Mouse (Mus musculus) liver, embryonic 15.5 days (tissue): ENCODE measurements around the gene Hnf4a. TPM values are rescaled to one million over a fixed set of nuclear protein-coding genes. Genes with fewer than 3 reads are reported as not detected.

Source experiments
- ATAC-seq: fragments of 200-750 bp; cut with Nextera tagmentation; 2 replicates; pipeline ENCODE4 v1.8.0; 2017; ENCODE audit warnings: moderate number of reproducible peaks, mild to moderate bottlenecking, moderate library complexity; ENCODE audit not compliant: insufficient read depth
- H3K27ac ChIP-seq: fragments of 300-500 bp; sonication (generic); replicated peaks from 2 replicates; pipeline ENCODE4 v1.5.1; 2015; ENCODE audit warnings: mild to moderate bottlenecking, inconsistent platforms
- H3K27me3 ChIP-seq: fragments of 300-500 bp; sonication (generic); 2 replicates; pipeline ENCODE4 v1.6.1; 2015; ENCODE audit warnings: mild to moderate bottlenecking, inconsistent platforms
- H3K36me3 ChIP-seq: fragments of 300-500 bp; sonication (generic); replicated peaks from 2 replicates; pipeline ENCODE4 v1.6.1; 2015; ENCODE audit warnings: moderate library complexity, mild to moderate bottlenecking, inconsistent platforms
- H3K4me1 ChIP-seq: fragments of 300-500 bp; sonication (generic); replicated peaks from 2 replicates; pipeline ENCODE4 v1.6.1; 2015; ENCODE audit warnings: inconsistent platforms
- H3K4me2 ChIP-seq: fragments of 300-500 bp; sonication (generic); 2 replicates; pipeline ENCODE4 v1.6.1; 2015; ENCODE audit warnings: moderate library complexity, mild to moderate bottlenecking, inconsistent platforms
- H3K4me3 ChIP-seq: fragments of 300-500 bp; sonication (generic); replicated peaks from 2 replicates; pipeline ENCODE4 v1.5.1; 2015; ENCODE audit warnings: mild to moderate bottlenecking, inconsistent platforms
- H3K9ac ChIP-seq: fragments of 300-500 bp; sonication (generic); 2 replicates; pipeline ENCODE4 v1.6.1; 2015; ENCODE audit warnings: moderate library complexity, mild to moderate bottlenecking, inconsistent platforms
- H3K9me3 ChIP-seq: fragments of 300-500 bp; sonication (generic); replicated peaks from 2 replicates; pipeline ENCODE4 v1.6.1; 2016; ENCODE audit warnings: inconsistent platforms
- WGBS: fragments of 180-500 bp; shearing (Covaris S2); methylation state at CpG from one replicate; pipeline ENCODE4 v1.1.7; 2015; ENCODE audit warnings: mixed read lengths; ENCODE audit not compliant: insufficient replicate concordance; 5-methylcytosine and 5-hydroxymethylcytosine counted together
- polyA plus RNA-seq: library from polyadenylated mRNA; unstranded; fragments of >200 nt; fragmentation: Nextera tagmentation; extraction: Ambion mirVana; gene quantifications from 2 replicates; pipeline ENCODE4 v1.2.1, GENCODE M21; 2015

Gene Hnf4a
- polyA plus RNA-seq, 1 experiment from 2014 or later = 17.0 TPM

DNA sequence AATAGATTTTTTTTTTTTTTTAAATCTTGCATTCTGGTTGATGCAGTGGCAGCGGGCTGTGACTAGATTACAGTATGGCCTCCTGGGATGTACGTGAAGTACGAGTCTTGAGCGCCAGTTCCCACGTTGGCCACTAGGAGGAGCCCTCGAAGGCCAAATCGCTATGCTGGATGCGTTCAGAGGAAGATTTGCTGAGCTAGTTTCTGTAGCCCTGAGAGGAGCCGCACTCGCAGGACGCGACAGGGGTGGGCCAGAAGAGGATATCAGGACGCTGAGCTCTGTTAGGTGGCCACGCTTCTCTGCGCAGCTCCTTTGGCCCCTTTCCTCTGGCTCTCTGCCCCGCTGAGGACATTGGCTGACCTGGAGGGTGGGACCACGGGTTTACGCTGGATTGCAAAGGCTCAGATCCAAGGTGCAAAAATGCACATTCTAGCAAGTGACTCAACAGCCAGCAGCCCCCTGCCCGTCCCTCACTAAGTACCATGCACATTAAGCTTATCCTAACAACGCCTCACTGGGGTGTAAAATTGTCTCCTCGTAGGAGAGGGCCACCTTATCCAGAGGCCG is 28.4 kb downstream of the Hnf4a start:
- Histone ChIP-seq H3K27ac (0 out of 2 replicates have a peak overlapping the region, but pooled peaks have one; percentile 11), H3K4me3 (peak overlapping the region; percentile 31), H3K4me1 (peaks cover 25% of the 10 kb centered on the region; the same call in 1 of the 2 replicates), H3K9ac (no peak overlapping the region), H3K36me3 (no peaks in the 10 kb centered on the region), H3K27me3 (0 out of 2 replicates have a peak, but pooled peaks cover 4% of the 10 kb centered on the region), H3K9me3 (no peaks in the 10 kb centered on the region), H3K4me2 (peak overlapping the region; percentile 52)
- WGBS = 7% methylated on average over 22 of the region's 22 CpGs
- no peak for ATAC-seq

DNA sequence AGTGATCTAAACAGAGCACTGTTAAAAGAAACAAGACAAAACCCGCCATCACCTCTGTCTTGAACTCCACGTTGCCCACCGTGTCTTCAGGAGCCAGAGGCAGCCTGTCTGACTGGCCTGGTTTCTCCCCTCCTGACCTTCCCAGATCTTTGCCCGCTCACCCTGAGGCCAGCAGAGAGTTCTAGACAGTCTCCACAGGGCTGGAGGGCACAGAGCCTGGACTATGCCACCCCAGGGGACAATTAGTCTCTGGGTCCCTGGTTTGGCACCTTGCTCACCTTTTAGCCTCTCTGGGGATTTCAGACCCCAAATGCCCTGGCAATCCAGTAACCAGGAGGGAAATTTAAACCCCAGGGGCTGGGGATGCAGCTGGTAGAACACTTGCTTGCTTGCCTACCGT is 30.8 kb downstream of the Hnf4a start:
- peak overlapping the region; percentile 75 for H3K27ac ChIP-seq

DNA sequence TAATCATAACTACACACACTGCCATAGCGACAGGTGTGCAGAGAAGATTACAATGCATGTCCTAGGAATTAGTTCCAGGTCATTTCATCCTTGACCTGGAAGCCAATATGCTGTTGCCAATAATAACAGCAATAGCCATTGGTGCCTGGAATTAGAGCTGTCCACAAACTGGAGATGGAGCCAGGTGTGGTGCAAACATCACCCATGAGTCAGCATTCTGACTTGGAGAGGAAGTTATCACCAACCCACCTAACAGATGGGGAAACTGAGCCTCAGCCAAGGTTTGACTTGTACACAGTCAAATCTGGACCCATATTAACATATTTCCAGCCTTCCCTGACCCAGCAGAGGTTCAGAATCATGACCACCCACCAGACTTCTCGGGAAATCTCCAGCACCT is 31.8 kb downstream of the Hnf4a start:
- no peak for ATAC-seq
- H3K9ac ChIP-seq = no peak overlapping the region
- H3K4me1 ChIP-seq = peaks cover 36% of the 10 kb centered on the region
- H3K27ac ChIP-seq = peak overlapping the region; percentile 75
- no peaks in the 10 kb centered on the region for H3K27me3 ChIP-seq
- H3K4me2 ChIP-seq = 0 out of 2 replicates have a peak overlapping the region, but pooled peaks have one; percentile 6
- no peak overlapping the region for H3K4me3 ChIP-seq
- 66% methylated on average over 2 of the region's 2 CpGs for WGBS
- no peaks in the 10 kb centered on the region for H3K9me3 ChIP-seq
- H3K36me3 ChIP-seq = no peaks in the 10 kb centered on the region

More for the DNA sequence above, 30.8 kb downstream of the Hnf4a start:
- Histone ChIP-seq H3K4me2 (peak overlapping the region; percentile 7; the same call in 1 of the 2 replicates), H3K4me3 (no peak overlapping the region), H3K9ac (no peak overlapping the region), H3K36me3 (no peaks in the 10 kb centered on the region), H3K4me1 (peaks cover 36% of the 10 kb centered on the region), H3K9me3 (no peaks in the 10 kb centered on the region), H3K27me3 (no peaks in the 10 kb centered on the region)
- WGBS = 67% methylated on average over 5 of the region's 5 CpGs
- no peak for ATAC-seq

DNA sequence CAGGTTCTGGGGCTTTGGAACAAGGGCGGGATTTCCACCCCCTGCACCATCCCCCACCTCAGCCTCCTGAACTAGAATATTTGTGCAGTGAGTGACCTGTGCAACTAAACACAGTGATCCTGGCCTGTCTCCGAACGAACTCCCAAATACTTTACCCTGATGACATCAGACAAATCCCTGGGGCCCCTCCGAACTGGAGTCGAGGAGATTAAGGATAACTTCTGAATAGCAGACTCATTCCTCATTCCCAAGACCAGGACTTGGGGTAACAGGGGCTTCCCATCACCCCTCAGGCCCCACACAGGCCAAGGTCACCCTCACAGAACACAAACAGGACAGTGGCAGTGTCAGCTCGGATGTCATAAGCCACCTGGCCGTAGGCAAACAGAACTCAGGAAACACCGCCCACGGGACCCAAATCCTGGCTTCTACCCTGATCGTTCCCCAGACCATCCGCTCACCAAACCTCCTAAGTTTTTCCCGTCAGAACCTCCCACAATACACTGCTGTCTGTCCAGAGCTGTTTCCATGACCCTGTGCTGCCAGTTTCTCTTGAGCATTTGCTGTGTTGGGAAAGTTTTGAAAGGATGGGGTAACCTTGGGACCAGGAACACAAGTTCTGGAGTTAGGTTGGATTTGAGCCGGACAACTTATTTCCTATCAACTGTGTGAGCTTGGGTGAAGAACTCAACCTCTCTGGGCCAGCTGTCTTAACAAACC is 32.9 kb downstream of the Hnf4a start:
- no peaks in the 10 kb centered on the region for H3K9me3 ChIP-seq
- H3K4me3 ChIP-seq = peak overlapping the region; percentile 15; the same call in 1 of the 2 replicates
- no peaks in the 10 kb centered on the region for H3K36me3 ChIP-seq
- peak; percentile 58 for ATAC-seq
- H3K4me1 ChIP-seq = peaks cover 36% of the 10 kb centered on the region
- 57% methylated on average over 13 of the region's 13 CpGs for WGBS
- peak overlapping the region; percentile 81 for H3K27ac ChIP-seq
- peak overlapping the region; percentile 46 for H3K4me2 ChIP-seq
- H3K9ac ChIP-seq = no peak overlapping the region
- H3K27me3 ChIP-seq = no peaks in the 10 kb centered on the region

DNA sequence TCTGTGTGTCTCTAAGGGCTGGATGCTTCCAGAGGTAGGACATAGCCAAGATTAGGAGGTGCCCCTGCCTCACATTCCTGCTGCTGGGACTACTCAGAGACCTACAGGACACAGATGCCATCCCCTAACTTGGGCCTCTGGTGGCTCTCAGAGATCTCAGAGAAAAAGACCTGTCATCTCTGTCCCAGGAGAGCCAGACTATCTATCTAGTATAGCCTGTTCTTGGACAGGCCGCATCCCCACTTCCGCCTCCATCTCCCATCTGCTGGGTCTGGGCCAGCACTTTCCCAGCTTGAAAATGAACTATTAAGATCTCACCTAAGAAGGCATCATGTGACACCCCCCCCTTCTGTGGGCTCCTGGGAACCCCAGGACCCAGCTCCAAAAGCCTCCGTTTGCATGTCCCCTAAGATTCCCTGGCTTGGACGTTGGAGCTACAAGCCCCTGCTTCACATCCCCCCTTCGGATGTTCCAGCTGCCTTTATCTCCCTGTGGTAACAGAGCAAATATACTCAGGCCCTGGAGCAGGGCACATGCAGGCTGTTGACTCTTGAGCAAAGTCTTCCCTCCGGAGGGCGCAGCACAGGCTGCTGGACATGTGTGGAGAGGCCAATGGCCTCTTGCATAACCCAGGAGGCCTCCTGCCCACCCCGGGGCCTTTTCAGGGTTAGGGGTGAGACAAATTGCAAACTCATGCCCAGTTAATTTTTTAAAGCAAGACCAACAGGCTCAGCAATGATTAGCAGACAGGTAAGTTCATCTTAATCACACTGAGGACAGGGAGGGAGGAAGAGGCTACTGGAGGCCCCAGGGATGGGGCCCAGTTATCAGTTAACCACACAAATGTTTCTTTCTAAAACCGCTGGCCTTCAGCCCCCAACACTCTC is 33.9 kb downstream of the Hnf4a start:
- Histone ChIP-seq H3K9ac (no peak overlapping the region), H3K4me1 (peaks cover 31% of the 10 kb centered on the region), H3K9me3 (no peaks in the 10 kb centered on the region), H3K4me2 (peak overlapping the region; percentile 46), H3K4me3 (peak overlapping the region; percentile 15), H3K27me3 (no peaks in the 10 kb centered on the region), H3K27ac (peak overlapping the region; percentile 81), H3K36me3 (no peaks in the 10 kb centered on the region)
- WGBS = 31% methylated on average over 9 of the region's 9 CpGs
- peak; percentile 82 for ATAC-seq

DNA sequence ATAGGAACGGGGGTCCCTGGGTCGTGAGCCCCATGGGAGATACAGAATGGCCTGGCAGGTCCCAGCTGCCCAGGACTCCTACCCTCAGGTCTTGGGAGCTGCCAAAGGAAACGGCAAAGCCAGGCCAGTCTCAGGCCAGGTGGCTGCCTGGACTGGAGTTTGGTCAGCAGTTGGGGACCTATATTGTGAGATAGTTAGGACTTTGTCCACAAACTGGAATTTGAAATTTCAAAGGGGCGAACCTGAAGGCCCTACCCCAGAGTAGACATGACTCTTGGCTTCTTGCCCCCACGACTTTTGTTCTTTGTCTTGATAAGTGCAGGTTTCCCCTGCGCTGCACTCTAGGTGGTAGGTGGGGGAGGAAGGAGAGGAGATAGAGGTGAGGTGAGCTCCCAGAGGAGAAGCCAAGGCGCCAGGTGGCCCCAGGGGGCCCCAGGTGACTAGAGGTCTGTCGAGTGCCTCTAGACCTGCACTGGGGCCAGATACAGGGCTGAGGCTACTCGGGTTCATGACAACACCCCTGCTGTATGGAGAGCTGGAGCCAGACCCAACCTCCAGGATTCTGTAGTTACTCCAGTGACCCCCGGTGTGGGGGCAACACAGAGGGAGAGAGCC is 35.1 kb downstream of the Hnf4a start:
- Histone ChIP-seq H3K27me3 (no peaks in the 10 kb centered on the region), H3K9ac (no peak overlapping the region), H3K4me3 (0 out of 2 replicates have a peak overlapping the region, but pooled peaks have one; percentile 11), H3K36me3 (no peaks in the 10 kb centered on the region), H3K27ac (peak overlapping the region; percentile 78), H3K4me1 (peaks cover 34% of the 10 kb centered on the region), H3K4me2 (peak overlapping the region; percentile 38), H3K9me3 (no peaks in the 10 kb centered on the region)
- 52% methylated on average over 10 of the region's 10 CpGs for WGBS
- no peak for ATAC-seq

DNA sequence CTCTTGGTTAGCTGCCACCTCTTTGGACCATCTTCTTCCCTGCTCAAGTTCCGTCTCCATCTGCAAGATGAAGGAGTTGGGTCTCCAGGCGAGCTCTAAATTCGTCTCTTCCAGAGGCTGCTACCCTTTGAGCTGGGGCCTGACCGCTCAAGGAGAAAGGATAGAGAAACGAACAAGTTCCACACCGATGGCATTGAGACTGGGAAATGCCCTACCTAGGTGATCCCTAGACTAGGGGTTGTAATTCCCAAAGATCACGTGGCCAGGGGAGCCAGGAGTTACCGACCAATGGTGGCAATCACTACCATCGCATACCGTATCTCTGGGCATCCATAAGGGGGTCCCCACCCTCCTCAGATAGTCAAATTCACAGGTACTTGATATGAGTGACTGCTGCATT is 36.1 kb downstream of the Hnf4a start:
- Histone ChIP-seq H3K9me3 (no peaks in the 10 kb centered on the region), H3K4me1 (peaks cover 30% of the 10 kb centered on the region), H3K27ac (no peak overlapping the region), H3K4me3 (no peak overlapping the region), H3K9ac (no peak overlapping the region), H3K4me2 (no peak overlapping the region), H3K36me3 (no peaks in the 10 kb centered on the region), H3K27me3 (no peaks in the 10 kb centered on the region)
- no peak for ATAC-seq
- WGBS = 70% methylated on average over 10 of the region's 10 CpGs

DNA sequence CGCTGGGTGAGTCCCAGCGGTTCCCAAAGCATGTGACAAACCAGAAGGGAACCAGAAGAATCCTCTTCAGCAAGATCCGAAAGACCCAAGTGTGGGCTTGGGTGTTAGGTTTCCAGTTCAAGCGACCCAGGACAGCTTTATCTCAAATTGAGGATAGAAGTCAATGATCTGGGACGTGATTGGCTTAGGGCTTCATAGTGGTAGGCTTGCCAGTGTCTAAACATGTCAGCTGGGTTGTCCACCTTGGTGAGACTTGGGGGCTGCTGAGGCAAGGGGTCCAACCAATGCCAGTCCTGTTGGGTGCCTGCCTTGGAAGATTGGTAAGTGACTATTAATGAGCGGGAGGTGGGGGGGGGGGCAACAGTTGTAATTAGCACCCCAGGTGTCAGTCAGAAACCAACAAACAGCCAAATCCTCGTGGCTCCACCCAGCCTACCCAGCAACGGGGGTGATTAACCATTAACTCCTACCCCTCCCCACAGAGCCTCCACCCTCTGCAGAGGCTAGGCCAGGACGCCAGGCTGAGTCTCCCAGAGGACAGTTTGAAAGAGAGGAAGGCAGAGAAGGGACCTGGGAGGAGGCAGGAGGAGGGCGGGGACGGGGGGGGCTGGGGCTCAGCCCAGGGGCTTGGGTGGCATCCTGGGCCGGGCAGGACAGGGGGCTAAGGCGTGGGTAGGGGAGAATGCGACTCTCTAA is 40.2 kb downstream of the Hnf4a start:
- Histone ChIP-seq H3K9me3 (no peaks in the 10 kb centered on the region), H3K4me1 (peaks cover 10% of the 10 kb centered on the region), H3K27me3 (no peaks in the 10 kb centered on the region), H3K27ac (peak overlapping the region; percentile 38; the same call in 1 of the 2 replicates), H3K4me3 (peak overlapping the region; percentile 50), H3K36me3 (no peaks in the 10 kb centered on the region), H3K4me2 (no peak overlapping the region), H3K9ac (peak overlapping the region; percentile 30; the same call in 1 of the 2 replicates)
- 52% methylated on average over 14 of the region's 14 CpGs for WGBS
- peak; percentile 78 for ATAC-seq

DNA sequence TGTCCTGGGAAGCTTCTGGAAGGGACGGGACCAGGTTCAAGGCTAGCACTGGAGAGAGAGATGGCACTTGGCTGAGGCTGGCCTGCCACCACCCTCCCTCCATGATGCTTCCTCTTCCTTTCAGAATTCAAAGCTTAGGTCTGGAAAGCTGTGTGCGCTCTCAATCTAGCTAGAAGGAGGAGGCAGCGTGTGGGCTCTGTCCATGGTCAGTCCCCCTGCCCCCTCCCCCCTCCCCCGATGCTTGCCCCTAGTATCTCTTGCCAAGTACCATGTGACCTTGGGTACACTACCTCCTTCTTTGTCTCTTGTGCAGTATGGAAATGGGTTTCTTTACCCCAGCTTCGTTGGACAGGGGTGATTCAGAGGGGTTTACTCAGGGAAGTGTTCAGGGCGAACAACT is 42.2 kb downstream of the Hnf4a start:
- no peaks in the 10 kb centered on the region for H3K27me3 ChIP-seq
- peak overlapping the region; percentile 49 for H3K4me2 ChIP-seq
- peak overlapping the region; percentile 30; the same call in 1 of the 2 replicates for H3K9ac ChIP-seq
- peaks cover 26% of the 10 kb centered on the region for H3K4me1 ChIP-seq
- no peaks in the 10 kb centered on the region for H3K9me3 ChIP-seq
- H3K27ac ChIP-seq = peak overlapping the region; percentile 29; the same call in 1 of the 2 replicates
- H3K36me3 ChIP-seq = no peaks in the 10 kb centered on the region
- peak overlapping the region; percentile 50 for H3K4me3 ChIP-seq
- WGBS = 42% methylated on average over 6 of the region's 6 CpGs
- no peak for ATAC-seq

DNA sequence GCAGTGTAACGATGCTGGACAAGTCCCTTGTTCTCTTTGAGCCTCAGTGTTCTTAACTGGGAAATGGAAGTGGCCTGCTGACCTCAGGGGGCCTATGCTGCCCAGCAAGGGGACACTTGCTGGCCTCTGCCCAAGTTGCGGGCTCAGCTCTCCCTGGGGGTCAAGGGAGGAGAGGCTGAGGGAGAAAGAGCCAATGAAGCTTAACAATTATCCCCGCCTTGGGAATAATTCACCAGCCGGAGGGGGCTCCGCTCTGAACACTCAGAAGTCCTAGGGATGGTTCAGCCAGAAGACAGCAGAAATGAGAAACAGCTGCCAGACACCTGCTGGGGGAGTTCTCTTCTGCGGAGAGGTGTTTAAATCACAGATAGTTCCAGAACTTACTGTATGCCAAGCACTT is 43.2 kb downstream of the Hnf4a start:
- Histone ChIP-seq H3K27me3 (no peaks in the 10 kb centered on the region), H3K27ac (0 out of 2 replicates have a peak overlapping the region, but pooled peaks have one; percentile 6), H3K4me2 (peak overlapping the region; percentile 49), H3K4me1 (peaks cover 30% of the 10 kb centered on the region), H3K9ac (no peak overlapping the region), H3K9me3 (no peaks in the 10 kb centered on the region), H3K36me3 (no peaks in the 10 kb centered on the region), H3K4me3 (peak overlapping the region; percentile 50)
- 60% methylated on average over 6 of the region's 6 CpGs for WGBS
- ATAC-seq = no peak
